Mouse (Mus musculus) lung, postnatal 14 days (tissue): Measurements from ENCODE around the gene Tmem37.

Source experiments
- DNase-seq: peaks from one replicate; pipeline ENCODE4 v3.0.0; 2021

Tmem37 gene

GRCm38 (mm10) chr1:120093482-120094134 is 19.7 kb upstream of the Tmem37 start:
- peak; percentile 95 for DNase-seq

GRCm38 (mm10) chr1:120090880-120091570 is 17.2 kb upstream of the Tmem37 start:
- DNase-seq, result no peak

- DNase-seq, result no peak
Observed at GRCm38 (mm10) chr1:120089180-120089579, 15.3 kb upstream of the Tmem37 start.

GRCm38 (mm10) chr1:120086644-120087043 is 12.8 kb upstream of the Tmem37 start:
- no peak for DNase-seq

- DNase-seq, result no peak
Observed at GRCm38 (mm10) chr1:120085696-120086095, 11.8 kb upstream of the Tmem37 start.

- no peak for DNase-seq
Observed at GRCm38 (mm10) chr1:120083921-120084517, 10.1 kb upstream of the Tmem37 start.

- peak; percentile 64 for DNase-seq
Observed at GRCm38 (mm10) chr1:120082957-120083585, 9.2 kb upstream of the Tmem37 start.

- no peak for DNase-seq
Observed at GRCm38 (mm10) chr1:120080632-120081031, 6.8 kb upstream of the Tmem37 start.

- no peak for DNase-seq
Observed at GRCm38 (mm10) chr1:120077746-120078410, 4.0 kb upstream of the Tmem37 start.

GRCm38 (mm10) chr1:120075507-120075906 is 1.6 kb upstream of the Tmem37 start:
- DNase-seq, result no peak

GRCm38 (mm10) chr1:120074931-120075330 is 1.1 kb upstream of the Tmem37 start:
- no peak for DNase-seq

- DNase-seq, result no peak
Observed at GRCm38 (mm10) chr1:120074307-120074702, 431 bp upstream of the Tmem37 start.

- peak; percentile 75 for DNase-seq
Observed at GRCm38 (mm10) chr1:120072900-120073299, 974 bp downstream of the Tmem37 start.

- no peak for DNase-seq
Observed at GRCm38 (mm10) chr1:120071133-120071532, 2.7 kb downstream of the Tmem37 start.

GRCm38 (mm10) chr1:120070168-120070567 is 3.7 kb downstream of the Tmem37 start:
- DNase-seq, result no peak

- DNase-seq, result no peak
Observed at GRCm38 (mm10) chr1:120069120-120069519, 4.8 kb downstream of the Tmem37 start.

- DNase-seq, result no peak
Observed at GRCm38 (mm10) chr1:120066625-120067024, 7.2 kb downstream of the Tmem37 start.

- no peak for DNase-seq
Observed at GRCm38 (mm10) chr1:120066159-120066558, 7.7 kb downstream of the Tmem37 start.

GRCm38 (mm10) chr1:120064036-120064682 is 9.7 kb downstream of the Tmem37 start:
- DNase-seq, result no peak

- no peak for DNase-seq
Observed at GRCm38 (mm10) chr1:120062231-120062630, 11.6 kb downstream of the Tmem37 start.

- DNase-seq, result no peak
Observed at GRCm38 (mm10) chr1:120060687-120061086, 13.2 kb downstream of the Tmem37 start.

- DNase-seq, result no peak
Observed at GRCm38 (mm10) chr1:120057674-120058430, 16.0 kb downstream of the Tmem37 start.
